ENCODE assay signal across 9 mouse cellular contexts in genomic region chr13:99124894-99125570, GRCm38 (mm10). TPM values are rescaled to one million over a fixed set of nuclear protein-coding genes. Genes with fewer than 3 reads are reported as not detected.
DNase-seq lines count a peak whose midpoint lies in the region; ATAC-seq and TF ChIP-seq lines count a peak whose summit lies in the region.
"Had no signal": no experiment of that assay in that cellular context is flagged by ENCODE, and none has a peak within 500 bp of the region (broad histone marks: within the 10 kb centered on the region; RNA-seq: fewer than 3 reads in every experiment).

No protein-coding gene starts in this region.

- H3K9ac ChIP-seq in heart, embryonic 13.5 days: no peak overlapping the region
- no peak overlapping the region for H3K9ac ChIP-seq in limb, embryonic 14.5 days (ENCODE audit: low read depth, low read length, severe bottlenecking)
- H3K9ac ChIP-seq in hindbrain, embryonic 12.5 days: no peak overlapping the region
- H3K9ac ChIP-seq: liver, embryonic 13.5 days had no signal

- WGBS in heart, embryonic 13.5 days: 58% methylated on average over 10 of the region's 10 CpGs
- 56% methylated on average over 10 of the region's 10 CpGs for whole genome bisulfite sequencing in limb, embryonic 14.5 days
- WGBS in hindbrain, embryonic 12.5 days: 69% methylated on average over 10 of the region's 10 CpGs

- DNase-seq in urinary bladder, postnatal 25 days (ENCODE audit: low spot score): peak; percentile 31
- DNase-seq in urinary bladder, adult 2 months (ENCODE audit: low spot score): no peak
- peak; percentile 68 for DNase-seq in limb, embryonic 14.5 days (ENCODE audit: low spot score)
- peak; percentile 32 to 63 for DNase-seq in urinary bladder, postnatal 36 days (ENCODE audit: low spot score in 2 of 2)
- DNase-seq in thymus, postnatal 0 days (ENCODE audit: low spot score): no peak
- DNase-seq in MN1 (ENCODE audit: low spot score): no peak
- DNase-seq: liver, embryonic 13.5 days had no signal

- no peak; the same call in 1 of the 2 replicates for ATAC-seq in heart, embryonic 13.5 days (ENCODE audit: extremely low read depth, insufficient number of reproducible peaks, low FRiP score, low TSS enrichment)
- peak; percentile 78 for ATAC-seq in limb, embryonic 14.5 days (ENCODE audit: low FRiP score, low read depth)
- no peak for ATAC-seq in hindbrain, embryonic 12.5 days (ENCODE audit: low FRiP score)

- no peak overlapping the region for H3K4me2 ChIP-seq in heart, embryonic 13.5 days
- H3K4me2 ChIP-seq in limb, embryonic 14.5 days (replicated peaks; ENCODE audit: low read depth, low read length, severe bottlenecking): no peak overlapping the region
- no peak overlapping the region for H3K4me2 ChIP-seq in hindbrain, embryonic 12.5 days (replicated peaks)
- H3K4me2 ChIP-seq: liver, embryonic 13.5 days had no signal

- peak overlapping the region; percentile 37 for H3K27ac ChIP-seq in heart, embryonic 13.5 days (replicated peaks)
- H3K27ac ChIP-seq in limb, embryonic 14.5 days (replicated peaks; ENCODE audit: low read depth, low read length): no peak overlapping the region; the same call in 1 of the 2 replicates
- H3K27ac ChIP-seq in hindbrain, embryonic 12.5 days: no peak overlapping the region
- H3K27ac ChIP-seq: liver, embryonic 13.5 days had no signal

- peaks cover 31% of the 10 kb centered on the region for H3K4me1 ChIP-seq in heart, embryonic 13.5 days
- peaks cover 26% of the 10 kb centered on the region for H3K4me1 ChIP-seq in limb, embryonic 14.5 days (ENCODE audit: control insufficient read depth, insufficient read depth, low read length)
- H3K4me1 ChIP-seq in hindbrain, embryonic 12.5 days: peaks cover 10% of the 10 kb centered on the region; the same call in 1 of the 2 replicates

- H3K27me3 ChIP-seq in heart, embryonic 13.5 days (replicated peaks): 0 out of 2 replicates have a peak, but pooled peaks cover 1% of the 10 kb centered on the region
- H3K27me3 ChIP-seq in limb, embryonic 14.5 days (ENCODE audit: control insufficient read depth, insufficient read depth, low read length): no peaks in the 10 kb centered on the region
- H3K27me3 ChIP-seq in hindbrain, embryonic 12.5 days: no peaks in the 10 kb centered on the region
- H3K27me3 ChIP-seq: liver, embryonic 13.5 days had no signal

- H3K9me3 ChIP-seq in heart, embryonic 13.5 days: no peaks in the 10 kb centered on the region
- no peaks in the 10 kb centered on the region for H3K9me3 ChIP-seq in limb, embryonic 14.5 days (ENCODE audit: control insufficient read depth, low read length)
- no peaks in the 10 kb centered on the region for H3K9me3 ChIP-seq in hindbrain, embryonic 12.5 days (replicated peaks)
- H3K9me3 ChIP-seq: liver, embryonic 13.5 days had no signal

- H3K4me3 ChIP-seq in heart, embryonic 13.5 days: no peak overlapping the region
- no peak overlapping the region for H3K4me3 ChIP-seq in limb, embryonic 14.5 days (replicated peaks; ENCODE audit: low read length)
- H3K4me3 ChIP-seq in hindbrain, embryonic 12.5 days: no peak overlapping the region
- H3K4me3 ChIP-seq: liver, embryonic 13.5 days had no signal

- H3K36me3 ChIP-seq in heart, embryonic 13.5 days: no peaks in the 10 kb centered on the region
- no peaks in the 10 kb centered on the region for H3K36me3 ChIP-seq in limb, embryonic 14.5 days (ENCODE audit: control insufficient read depth, insufficient read depth, low read length)
- H3K36me3 ChIP-seq in hindbrain, embryonic 12.5 days: no peaks in the 10 kb centered on the region
- H3K36me3 ChIP-seq: liver, embryonic 13.5 days had no signal

- no peak for TF ChIP-seq POLR2A in limb, embryonic 14.5 days (IDR thresholded peaks at IDR 0.05; ENCODE audit: borderline replicate concordance, extremely low read depth, insufficient read depth, insufficient read length)

RNA-seq across cellular contexts. Expression of gene Zfp366, which starts 59.6 kb away (rescaled TPM):
- polyA plus RNA-seq in urinary bladder, adult 2 months (2012; rRNA removed): 1.1 and 3.0 TPM in 2 replicates
- 0.25 and 0.31 TPM in 2 replicates for polyA plus RNA-seq in heart, embryonic 13.5 days (2015; fragmentation: Nextera tagmentation; extraction: Ambion mirVana)
- 2.5 and 3.5 TPM in 2 replicates for polyA plus RNA-seq in limb, embryonic 14.5 days (2012; rRNA removed)
- 0.73 and 1.0 TPM in 2 replicates for polyA plus RNA-seq in limb, embryonic 14.5 days (2014; fragmentation: Nextera tagmentation; extraction: Ambion mirVana)
- polyA plus RNA-seq in thymus, postnatal 0 days (2015; fragmentation: Nextera tagmentation; extraction: Ambion mirVana): 0.27 and 0.55 TPM in 2 replicates
- 0.37 and 0.63 TPM in 2 replicates for polyA plus RNA-seq in hindbrain, embryonic 12.5 days (2016; fragmentation: Nextera tagmentation; extraction: Ambion mirVana)

Comparison
In these comparisons a context has a peak if more than half of its experiments do, and no peak if none do; other contexts are left out.
1. DNase-seq: peak in urinary bladder, postnatal 25 days (single experiment), limb, embryonic 14.5 days (single experiment) and urinary bladder, postnatal 36 days (2 of 2); none in urinary bladder, adult 2 months (single experiment), thymus, postnatal 0 days (single experiment) and MN1 (single experiment).